Mouse (Mus musculus): ENCODE measurements around the gene Ddx6.

GRCm38 (mm10) chr9:44602766-44603165 lies 1.9 kb upstream of the Ddx6 start:
- TF ChIP-seq POLR2A (IDR thresholded peaks at IDR 0.05; ENCODE audit: borderline replicate concordance, insufficient read depth, low read length) (no peak), CTCF (IDR thresholded peaks at IDR 0.05; ENCODE audit: borderline replicate concordance, insufficient read depth, low read depth, low read length) (no peak)

Measured in cerebellum, adult 2 months (tissue).